Mouse (Mus musculus) CD4-positive naive resting alpha-beta T cell, adult 76 days (primary cell): ENCODE data around the gene Triml1. TPM values are rescaled to one million over a fixed set of nuclear protein-coding genes. Genes with fewer than 3 reads are reported as not detected.

Source experiments
- total RNA-seq: library from RNA; stranded (reverse); gene quantifications from one replicate; pipeline ENCODE4 v1.2.4, GENCODE M21; 2023

Triml1 gene
- total RNA-seq: not detected

DNA sequence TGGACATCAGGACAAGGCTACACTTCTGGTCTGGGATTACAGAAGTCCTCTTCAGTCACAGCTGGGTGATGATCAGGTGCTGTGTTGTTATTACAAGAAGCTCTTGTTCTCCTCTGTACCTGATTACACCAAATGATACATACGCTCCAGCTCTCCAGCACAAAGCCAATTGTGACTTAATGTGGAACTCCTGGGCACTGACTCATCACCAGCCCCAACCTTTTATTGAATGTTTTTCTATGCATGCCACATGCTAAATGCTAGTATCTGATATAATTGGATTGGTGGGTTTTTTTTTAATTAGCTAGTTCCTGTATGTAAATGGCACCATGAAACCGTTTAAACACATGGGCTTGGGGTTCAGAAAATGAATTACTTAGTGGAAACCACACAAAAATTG lies at the start of gene Triml1:
Gene Triml1 (minus strand): TSS at position 101 of the 400 bp plus-strand sequence.

DNA sequence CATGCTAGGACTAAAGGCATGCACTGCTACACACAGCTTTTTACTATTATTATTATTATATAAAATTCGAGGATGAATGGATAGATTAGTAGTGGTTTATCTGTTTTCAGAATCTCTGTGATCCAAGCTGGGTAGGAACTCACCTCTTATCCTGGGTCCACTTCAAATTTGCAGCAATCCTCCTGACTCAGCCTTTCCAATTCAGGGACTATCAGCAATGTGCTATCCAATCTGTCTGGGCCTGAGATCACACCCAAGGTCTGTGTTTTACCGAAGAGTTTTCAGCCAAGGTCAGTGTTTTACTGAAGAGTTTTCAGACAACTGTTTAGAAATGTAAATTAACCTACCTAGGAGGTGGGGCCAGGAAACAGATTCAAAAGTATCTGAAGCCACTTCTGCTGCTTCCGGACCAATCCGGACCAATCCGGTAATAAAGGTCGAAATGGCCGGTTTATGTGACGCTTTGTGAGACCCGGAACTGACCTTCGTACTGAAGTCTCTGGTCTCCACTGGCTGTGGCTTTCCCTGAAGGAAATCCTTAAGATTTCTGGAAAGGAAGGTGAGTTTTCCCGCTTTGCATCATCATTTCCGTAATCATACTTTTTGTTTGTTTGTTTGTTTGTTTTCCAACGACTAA lies 38.9 kb upstream of the Triml1 start, which contains the start of gene Triml2:
Gene Triml2 (plus strand): TSS at position 488 of the 637 bp plus-strand sequence.

Other genes with a start within 250 kb of the Triml1 start
- gene Triml2, start 39.1 kb upstream of the Triml1 start, total RNA-seq: not detected
- gene Zfp42, start 165.5 kb upstream of the Triml1 start, total RNA-seq: not detected